Mouse (Mus musculus): ENCODE measurements around the gene Atp13a3.
"Not testable (repeated sequence)": the region's sequence is repeated elsewhere in the genome, so short reads cannot be mapped to it uniquely, and the experiment has no call there.

Gene Atp13a3

DNA sequence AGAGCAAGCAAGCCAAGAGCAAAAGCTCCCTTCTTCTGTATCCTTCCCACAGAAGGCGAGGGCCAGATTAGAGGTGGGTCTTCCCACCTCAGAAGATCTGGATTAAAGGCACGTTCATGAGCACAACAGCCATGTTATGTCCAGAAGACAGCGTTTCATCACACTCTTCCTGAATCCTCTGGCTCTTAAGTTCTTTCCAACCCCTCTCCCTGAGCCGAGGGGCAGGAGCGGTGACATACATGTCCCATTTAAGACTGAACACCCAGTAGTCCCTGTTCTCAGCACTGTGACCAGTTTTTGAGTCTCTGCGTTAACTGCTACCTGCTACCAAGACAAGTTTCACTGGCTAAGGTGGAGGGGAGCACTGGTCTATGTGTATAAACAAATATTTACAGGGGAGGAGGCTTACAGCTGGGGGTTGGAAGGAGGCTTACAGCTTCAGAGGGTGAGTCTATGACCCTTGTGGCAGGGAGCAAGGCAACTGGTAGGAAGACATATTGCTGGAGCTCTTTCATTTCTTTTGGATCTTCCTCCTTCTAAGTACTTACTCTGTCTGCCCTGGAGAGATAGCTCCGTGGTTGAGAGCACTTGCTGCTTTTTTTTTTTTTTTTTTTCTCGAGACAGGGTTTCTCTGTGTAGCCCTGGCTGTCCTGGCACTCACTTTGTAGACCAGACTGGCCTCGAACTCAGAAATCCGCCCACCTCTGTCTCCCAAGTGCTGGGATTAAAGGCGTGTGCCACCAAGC lies at the start of gene Atp13a3:
Gene Atp13a3, minus strand, starts transcription at position 51 of the 746 bp plus-strand sequence.
- no peak for DNase-seq (ENCODE audit: low spot score in 2 of 2)

DNA sequence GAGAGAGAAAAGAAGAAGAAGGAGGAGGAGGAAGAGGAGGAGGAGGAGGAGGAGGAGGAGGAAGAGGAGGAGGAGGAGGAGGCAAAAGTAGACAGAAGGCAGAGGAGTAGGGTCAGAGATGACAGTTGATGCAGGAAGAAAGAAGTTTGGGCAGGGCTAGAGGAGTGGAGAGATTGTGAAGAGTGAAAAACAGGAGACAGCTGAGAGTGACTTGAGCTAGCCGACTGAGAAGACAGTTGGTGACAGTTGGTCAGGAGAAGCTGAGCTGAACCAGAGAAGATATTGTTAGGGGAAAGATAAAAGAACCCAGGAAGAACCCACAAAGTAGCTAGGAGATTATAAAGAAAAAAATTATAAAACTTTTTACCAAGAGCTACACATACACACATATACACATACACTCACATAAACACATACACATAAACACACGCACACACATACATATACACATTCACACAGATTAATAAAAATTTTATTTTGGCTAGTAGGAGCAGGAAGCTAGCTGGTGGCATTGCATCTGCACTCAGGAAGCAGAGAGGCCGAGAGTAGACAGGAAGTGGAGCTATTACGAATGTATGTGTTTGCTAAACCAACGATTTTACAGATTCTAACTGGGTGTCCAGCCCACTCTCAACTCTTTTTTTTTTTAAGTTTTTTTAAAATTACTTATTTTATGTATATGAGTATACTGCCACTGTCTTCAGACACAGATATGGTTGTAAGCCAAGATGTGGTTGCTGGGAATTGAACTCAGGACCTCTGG lies 47.6 kb upstream of the Atp13a3 start:
- no peak for DNase-seq (ENCODE audit: low spot score in 2 of 2)

DNA sequence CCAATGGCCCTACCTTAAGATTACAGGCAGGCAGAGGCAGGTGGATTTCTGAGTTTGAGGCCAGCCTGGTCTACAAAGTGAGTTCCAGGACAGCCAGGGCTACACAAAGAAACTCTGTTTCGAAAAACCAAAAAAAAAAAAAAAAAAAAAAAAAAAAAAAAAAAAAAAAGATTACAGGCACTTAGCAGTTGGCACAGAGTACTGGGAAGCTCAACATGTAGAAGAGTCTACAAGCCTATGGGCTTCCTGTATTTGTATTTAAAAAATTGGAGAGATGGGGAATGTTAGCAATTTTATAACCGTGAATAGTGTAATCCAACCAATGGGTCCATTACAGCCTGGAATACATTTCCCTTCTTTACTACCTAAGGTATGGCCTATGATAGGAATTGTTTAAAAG lies 45.4 kb upstream of the Atp13a3 start:
- not testable (repeated sequence) for DNase-seq (ENCODE audit: low spot score in 2 of 2)

DNA sequence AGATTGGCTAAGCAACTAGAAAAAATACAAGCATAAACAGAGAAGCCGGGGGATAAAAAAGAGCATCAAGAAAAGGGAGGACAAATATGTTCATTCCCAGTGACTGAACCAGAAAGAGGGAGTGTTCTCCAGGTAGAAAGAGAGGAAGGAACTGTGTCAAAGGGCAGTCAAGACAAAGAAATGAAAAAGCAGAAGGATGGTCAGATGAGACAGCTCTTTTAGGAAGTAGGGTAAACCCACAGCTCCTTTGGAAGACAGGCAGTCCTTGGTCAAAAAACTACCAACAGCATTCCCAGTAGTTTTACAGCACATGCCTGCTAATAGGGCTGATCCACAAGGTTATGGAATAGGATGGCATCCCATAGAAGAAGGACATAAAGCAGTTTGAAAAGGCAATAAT lies 43.2 kb upstream of the Atp13a3 start:
- no peak for DNase-seq (ENCODE audit: low spot score in 2 of 2)

DNA sequence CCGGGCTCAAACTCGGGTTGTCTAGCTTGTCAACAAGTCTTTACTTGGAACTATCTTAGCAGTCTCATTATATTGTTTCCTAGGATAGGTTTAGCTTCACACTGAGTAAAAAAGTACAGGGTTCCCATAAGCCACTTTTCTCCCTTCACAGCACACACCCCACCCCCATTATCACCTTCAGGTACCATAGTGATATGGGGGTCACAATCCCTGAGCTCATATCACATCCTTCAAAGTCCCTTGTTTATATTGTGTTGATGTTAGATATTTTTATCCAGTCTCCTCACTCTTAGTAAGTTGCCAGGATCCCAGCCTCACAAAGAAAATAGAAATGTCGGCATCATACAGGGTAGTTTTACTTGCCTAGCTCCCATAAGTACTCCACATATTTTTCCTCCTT lies 42.4 kb upstream of the Atp13a3 start:
- DNase-seq (ENCODE audit: low spot score in 2 of 2), result no peak

DNA sequence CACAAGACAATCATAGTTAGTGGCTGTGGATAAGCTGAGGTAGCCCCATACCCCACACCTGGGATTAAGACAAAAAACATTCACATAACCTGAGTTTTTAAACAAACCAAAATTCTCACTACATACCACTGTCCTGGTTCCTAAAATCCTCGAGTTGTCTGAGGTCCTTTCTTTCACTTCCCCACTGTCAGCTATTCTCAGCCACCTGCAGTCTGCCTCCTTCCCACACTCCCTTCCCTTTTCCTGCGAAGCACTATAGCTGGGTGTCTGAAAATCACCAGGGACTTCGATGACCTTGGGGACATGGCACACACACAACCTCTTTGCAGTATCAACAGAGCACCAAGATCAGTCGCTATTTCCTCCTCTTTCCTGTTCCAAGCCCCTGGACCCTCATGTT lies 41.9 kb upstream of the Atp13a3 start:
- no peak for DNase-seq (ENCODE audit: low spot score in 2 of 2)

DNA sequence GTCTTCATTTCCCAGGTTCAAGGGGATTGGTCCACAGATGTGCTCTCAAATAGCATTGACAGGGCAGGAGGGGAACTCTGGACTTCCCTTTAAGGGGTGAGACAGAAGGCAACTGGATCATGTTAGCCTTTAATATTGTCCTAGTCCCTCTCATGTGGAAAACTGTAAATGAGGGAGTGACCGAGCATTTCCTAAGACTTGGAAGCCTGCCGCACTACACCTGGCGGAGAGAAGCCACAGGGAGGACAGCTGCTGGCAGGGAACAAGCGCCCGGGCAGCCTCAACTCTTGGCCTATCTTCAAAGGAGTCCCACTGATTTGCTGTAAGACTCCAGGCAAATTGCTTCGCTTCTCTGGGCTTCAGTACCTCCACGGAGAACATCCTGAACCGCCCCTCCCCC lies 37.6 kb upstream of the Atp13a3 start:
- DNase-seq (ENCODE audit: low spot score in 2 of 2), result no peak

DNA sequence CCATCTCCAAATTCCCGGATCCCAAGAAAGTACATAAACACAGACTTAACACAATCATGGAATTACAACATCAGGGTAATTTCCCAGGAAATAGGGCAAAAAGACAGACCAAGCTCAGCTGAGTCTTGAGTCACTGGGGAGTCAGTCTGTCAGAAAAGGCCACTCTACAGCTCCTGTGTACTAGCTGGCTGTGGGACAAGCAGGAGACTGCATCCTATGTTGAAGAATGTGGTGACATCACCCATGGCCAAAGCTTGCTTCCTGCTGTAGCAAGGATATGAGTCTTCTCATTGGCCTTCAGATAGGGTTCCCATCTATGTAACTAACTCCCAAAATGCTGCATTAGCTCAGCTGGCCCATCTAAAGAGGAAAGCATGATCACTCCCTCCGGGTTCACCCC lies 36.7 kb upstream of the Atp13a3 start:
- no peak for DNase-seq (ENCODE audit: low spot score in 2 of 2)

DNA sequence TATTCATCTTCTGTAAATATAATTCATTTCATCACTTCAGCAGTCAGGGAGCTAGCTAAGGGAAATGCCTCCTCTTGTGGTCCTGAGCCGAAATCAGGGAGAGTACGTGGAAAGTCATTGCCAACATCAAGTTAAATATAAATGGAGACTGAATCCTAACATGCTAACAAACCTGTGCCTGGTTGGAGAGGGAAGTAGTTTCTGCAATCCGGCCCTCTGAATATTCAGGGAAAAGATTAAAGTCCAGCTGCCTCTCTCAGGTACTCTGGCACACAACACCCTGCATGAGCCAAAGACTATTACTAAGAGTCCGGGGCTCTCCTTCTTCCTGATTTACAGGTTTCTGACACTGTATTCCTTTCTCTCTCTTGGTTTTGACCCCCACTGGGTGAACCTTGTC lies 35.6 kb upstream of the Atp13a3 start:
- DNase-seq (ENCODE audit: low spot score in 2 of 2), result no peak

DNA sequence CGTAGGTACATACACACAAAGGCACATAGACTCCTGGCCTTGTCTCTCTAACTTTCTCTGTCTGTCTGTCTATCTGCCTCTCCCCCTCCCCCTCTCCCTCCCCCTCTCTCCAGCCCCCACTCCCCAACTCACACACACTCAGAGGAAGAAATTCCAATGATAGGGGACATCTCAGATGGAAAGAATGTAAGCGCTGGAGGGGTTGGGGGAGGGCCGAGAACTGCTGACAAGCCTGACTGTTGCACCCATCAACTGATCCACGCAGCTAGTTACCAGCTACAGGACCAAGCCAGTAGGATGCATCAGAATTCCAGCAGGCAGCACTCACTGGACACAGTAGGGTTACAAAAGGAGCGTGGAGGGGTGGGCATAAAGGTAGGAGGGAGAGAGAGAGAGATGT lies 34.1 kb upstream of the Atp13a3 start:
- DNase-seq (ENCODE audit: low spot score in 2 of 2), result no peak

DNA sequence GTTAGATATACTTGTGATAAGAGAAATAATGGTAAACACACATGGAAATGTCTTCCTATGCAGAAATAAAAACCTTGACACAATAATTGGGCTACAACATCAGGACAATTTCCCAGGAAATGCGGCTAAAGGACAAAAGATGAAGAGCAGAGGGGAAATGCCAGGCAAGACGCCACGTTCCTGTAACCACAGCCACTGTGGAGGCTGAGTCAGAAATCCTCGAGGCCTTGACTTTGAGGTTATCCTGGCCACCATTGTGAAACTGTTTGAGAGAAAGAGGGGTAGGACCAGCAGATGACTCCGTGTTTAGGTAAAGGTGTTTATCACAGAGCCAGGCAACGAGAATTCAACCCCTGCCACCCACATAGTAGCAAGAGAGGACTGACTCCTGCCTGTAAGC lies 33.6 kb upstream of the Atp13a3 start:
- no peak for DNase-seq (ENCODE audit: low spot score in 2 of 2)

DNA sequence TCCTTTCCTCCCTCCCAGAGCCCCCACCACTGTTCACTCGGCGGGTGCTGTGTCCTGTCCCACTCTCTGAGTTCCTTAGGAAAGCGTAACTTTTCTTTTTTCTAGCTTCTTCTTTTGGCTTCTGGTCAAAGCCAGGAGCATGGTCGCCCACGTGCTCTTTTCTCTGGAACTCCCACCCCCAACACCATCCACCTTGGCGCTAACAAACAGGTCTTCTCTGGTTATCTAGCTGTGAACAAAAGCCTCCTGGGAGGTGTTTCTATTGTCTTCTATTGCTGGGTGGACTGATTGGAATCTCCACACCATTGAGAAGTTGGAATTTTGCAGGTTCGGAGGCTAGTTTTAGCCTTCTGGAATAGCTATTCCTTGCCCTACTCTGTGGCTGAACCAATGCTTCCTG lies 30.5 kb upstream of the Atp13a3 start:
- no peak for DNase-seq (ENCODE audit: low spot score in 2 of 2)

DNA sequence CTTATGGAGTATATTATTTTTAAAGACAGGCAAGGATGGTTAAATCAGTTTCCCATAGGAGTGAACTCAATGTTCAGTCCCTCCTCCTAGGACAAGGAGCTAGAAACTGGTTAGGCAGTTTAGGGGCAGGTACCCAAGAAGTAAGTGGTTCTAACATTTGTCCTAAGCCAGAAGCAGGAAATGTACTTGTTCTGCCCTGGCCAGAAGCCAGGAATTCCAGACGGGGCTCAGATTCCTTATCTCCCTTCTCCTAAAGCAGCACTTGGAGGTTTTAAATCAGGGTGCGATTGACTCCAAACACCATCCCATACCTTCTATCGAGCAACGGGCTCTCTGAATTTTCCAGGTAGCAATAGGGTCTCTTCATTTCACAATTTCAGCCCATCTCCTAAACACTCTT lies 29.6 kb upstream of the Atp13a3 start:
- DNase-seq (ENCODE audit: low spot score in 2 of 2), result no peak

DNA sequence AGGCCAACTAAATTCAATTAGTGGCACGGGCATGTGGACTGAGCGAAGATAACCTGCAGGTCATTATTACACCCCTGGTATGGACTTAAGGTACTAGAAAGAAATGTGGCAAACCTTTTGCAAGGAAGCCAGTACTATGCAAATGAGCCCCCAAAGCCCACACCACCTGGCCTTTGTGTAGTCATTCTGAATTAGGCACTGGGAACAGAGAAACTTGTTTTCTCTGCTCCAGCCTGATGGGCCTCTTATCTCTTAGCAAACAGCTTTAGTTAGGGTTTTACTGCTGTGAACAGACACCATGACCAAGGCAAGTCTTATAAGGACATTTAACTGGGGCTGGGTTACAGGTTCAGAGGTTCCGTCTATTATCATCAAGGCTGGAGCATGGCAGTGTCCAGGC lies 27.4 kb upstream of the Atp13a3 start:
- DNase-seq (ENCODE audit: low spot score in 2 of 2), result no peak

DNA sequence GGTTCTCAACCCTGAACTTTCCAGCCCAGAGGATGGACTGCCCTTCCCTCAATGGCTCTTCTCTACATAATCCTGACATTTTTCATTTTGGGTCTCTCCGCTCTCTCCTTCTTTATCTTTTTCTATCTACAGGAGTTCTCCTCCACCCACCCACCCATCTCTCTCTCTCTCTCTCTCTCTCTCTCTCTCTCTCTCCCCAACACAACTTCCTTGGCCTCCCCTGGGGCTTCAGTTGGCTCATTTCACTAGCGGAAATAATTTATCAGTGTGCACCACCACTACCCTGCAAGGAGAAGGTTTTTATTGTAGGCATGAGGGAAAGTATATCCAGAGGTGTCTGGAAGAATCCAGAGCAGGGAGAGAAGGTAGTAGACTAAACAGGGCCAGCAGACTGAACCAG lies 26.3 kb upstream of the Atp13a3 start:
- DNase-seq (ENCODE audit: low spot score in 2 of 2), result no peak

DNA sequence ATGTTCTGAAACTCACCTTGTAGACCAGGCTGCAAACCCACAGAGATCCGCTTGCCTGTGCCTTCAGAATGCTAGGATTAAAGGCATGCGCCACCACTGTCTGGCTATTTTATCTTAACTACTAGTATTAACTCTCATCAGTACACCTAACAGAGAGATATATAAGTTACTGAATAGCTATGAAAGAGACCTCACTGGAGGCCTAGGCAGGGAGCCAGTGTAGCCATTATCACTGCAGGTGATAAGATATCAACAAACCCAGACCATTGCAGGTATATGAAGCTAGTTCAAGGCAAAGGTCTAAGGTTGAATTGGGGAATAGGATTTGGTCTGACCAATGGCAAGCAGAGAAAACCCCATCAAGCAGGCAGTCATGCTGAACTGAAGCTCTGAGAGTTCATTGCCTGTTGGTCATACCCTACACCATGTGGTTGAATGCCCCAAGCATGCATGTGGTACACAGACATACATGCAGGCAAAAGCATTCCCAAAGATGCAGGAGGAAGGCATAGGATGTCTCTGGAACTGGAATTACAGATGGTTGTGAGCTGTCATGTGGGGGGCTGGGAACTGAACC lies 24.8 kb upstream of the Atp13a3 start:
- DNase-seq (ENCODE audit: low spot score in 2 of 2), result no peak

DNA sequence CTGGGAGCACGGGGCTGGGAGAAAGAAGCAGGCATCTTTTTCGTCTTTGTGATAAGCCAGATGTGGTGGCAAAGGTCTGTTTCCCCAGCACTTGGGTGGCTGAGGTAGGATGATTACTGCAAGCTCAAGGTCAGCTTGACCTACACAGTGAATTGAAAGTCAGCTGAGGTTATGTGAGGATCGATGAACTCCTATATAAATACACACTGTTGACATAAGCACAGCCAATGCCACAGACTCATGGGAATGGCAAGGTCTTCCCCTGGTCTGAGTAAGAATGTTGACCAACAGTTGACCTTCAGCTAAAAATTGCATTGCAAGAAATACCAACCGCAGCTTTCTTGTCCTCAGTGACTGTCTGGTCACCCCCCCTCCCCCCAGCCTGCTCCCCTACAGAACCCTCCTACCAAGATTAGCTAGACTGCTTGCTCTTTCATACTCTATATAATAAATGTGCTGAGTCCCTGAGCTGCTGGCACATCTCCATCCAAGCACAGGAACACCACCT lies 23.0 kb upstream of the Atp13a3 start:
- DNase-seq (ENCODE audit: low spot score in 2 of 2), result no peak

DNA sequence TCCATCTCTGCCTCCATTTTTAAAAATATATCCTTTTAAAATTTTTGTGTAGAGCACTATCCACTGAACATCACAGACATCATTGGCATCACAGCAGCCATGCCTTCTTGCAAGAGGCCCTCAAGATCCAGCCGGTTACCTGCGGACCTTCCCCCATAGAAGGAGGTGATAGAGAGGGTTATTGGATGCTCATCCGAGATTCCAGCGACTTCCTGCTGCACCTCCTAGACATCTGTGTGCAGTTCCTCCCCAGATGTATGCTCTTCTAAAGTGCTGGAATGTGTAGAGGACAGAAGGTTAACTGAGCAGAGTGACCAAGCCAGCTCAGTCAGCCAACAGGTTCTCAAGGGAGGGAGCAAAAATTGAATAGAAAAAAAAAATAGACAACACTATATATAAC lies 21.7 kb upstream of the Atp13a3 start:
- DNase-seq (ENCODE audit: low spot score in 2 of 2), result no peak

DNA sequence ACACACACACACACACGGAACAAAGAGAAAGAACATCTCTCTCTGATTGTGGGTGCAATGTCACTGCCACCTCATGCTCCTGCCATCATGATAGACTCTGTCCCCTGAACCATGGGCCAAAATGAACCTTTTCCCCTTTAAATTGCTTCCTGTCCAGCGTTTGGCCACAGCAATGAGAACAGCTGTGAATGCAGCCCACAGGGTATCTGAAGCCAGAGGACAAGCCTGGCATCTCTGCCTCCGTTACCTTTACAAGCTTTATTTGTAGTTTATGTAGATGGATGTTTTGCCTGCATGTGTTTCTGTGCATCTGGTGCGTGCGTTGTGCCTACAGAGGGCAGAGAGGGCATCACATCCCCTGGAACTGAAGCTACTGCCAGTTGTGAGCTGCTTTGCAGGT lies 21.2 kb upstream of the Atp13a3 start:
- no peak for DNase-seq (ENCODE audit: low spot score in 2 of 2)

DNA sequence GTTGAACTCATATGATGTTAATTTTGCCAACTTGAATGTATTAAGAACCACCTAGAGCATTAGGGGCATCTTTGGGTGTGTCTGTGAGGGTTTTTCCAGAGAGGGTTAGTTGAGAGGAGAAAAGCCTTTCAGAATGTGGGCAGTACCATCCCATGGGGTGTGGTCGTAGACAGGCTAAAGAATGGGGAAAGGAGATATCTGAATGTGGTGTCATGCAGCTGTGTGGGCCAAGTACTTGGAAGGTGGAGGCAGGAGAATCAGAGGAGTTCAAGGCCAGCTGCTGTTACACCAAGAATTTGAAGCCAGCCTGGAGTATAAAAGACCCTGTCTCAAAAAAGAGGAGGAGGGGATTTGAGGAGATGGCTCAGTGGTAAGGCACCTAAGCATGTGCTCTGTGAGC lies 20.2 kb upstream of the Atp13a3 start:
- DNase-seq (ENCODE audit: low spot score in 2 of 2), result no peak

DNA sequence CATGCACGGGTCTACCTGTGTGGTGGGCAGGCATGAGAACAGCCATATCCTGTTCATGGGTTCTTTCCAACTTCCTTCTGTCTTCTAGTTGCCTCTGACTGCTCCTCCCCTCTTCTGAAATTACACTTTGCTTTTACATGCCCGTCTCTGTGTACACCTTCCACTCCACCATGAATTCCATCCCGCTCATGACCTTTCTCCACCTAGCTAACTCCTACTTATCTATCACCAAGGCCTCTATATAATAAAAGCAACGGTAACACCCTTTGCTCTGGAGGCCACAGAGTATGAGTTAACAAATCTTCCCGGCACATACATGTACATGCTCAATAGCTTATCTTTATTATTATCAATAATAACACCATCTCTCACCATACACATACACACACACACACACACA lies 18.3 kb upstream of the Atp13a3 start:
- no peak for DNase-seq (ENCODE audit: low spot score in 2 of 2)

DNA sequence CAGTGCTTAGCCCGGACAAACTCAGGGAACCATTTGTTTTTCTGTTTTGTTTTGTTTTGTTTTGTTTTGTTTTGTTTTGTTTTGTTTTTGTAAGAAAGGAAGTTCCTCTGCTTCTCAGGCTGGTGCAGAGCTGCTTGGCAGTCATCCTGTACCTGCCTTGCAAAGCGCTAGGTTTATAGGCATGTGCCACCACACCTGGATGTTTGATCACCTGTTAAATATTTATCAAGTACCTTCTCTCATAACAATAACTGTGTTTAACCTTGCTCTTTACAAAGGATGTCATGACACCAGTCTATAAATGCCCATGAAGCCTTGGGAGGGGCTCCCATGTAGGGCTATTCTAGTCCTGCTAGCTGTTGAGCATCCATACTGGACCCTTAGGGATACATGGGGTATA lies 10.9 kb upstream of the Atp13a3 start:
- no peak for DNase-seq (ENCODE audit: low spot score in 2 of 2)

DNA sequence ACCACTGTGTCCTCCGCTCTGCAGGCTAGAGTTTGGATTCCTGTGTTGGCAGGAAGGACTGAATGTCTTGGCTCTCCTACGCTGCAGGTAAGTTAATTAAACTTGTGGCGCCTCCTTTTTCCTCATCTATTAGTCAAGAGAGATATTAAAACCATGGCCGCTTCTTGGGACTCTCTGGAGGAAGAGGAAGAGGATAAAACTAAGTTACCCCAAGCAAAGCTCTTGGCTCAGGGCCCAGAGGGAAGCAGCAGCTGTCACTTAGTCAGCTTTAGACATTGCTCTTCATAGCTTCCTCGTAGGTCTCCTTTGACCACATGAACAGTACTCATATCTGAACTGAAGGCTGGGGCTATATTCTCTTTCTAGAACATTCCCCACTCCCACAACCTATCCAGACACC lies 10.5 kb upstream of the Atp13a3 start:
- DNase-seq (ENCODE audit: low spot score in 2 of 2), result peak; percentile 42 to 63

All from right cerebral cortex, postnatal 10 days (tissue).